Mouse (Mus musculus) urinary bladder, postnatal 25 days (tissue): ENCODE results near the gene Incenp.
"Not testable (repeated sequence)": the region's sequence is repeated elsewhere in the genome, so short reads cannot be mapped to it uniquely, and the experiment has no call there.

ENCODE experiments used
- DNase-seq: peaks from one replicate; pipeline ENCODE4 v3.0.0; 2022; ENCODE audit warnings: low spot score

Incenp gene

GRCm38 (mm10) chr19:9899072-9899779, at the start of gene Incenp:
Incenp (minus strand) TSS chr19:9899551.
- DNase-seq: peak; percentile 79

- DNase-seq: no peak
Observed at GRCm38 (mm10) chr19:9946986-9947385, 47.6 kb upstream of the Incenp start.

GRCm38 (mm10) chr19:9945800-9946564, 46.6 kb upstream of the Incenp start:
- DNase-seq: no peak

- no peak for DNase-seq
Observed at GRCm38 (mm10) chr19:9942539-9943533, 43.5 kb upstream of the Incenp start.

GRCm38 (mm10) chr19:9941809-9942208, 42.5 kb upstream of the Incenp start:
- no peak for DNase-seq

- DNase-seq: no peak
Observed at GRCm38 (mm10) chr19:9940903-9941302, 41.6 kb upstream of the Incenp start.

- no peak for DNase-seq
Observed at GRCm38 (mm10) chr19:9939841-9940240, 40.5 kb upstream of the Incenp start.

- DNase-seq: no peak
Observed at GRCm38 (mm10) chr19:9938824-9939303, 39.5 kb upstream of the Incenp start.

GRCm38 (mm10) chr19:9938156-9938823, 38.9 kb upstream of the Incenp start:
- no peak for DNase-seq

- DNase-seq: no peak
Observed at GRCm38 (mm10) chr19:9937428-9937827, 38.1 kb upstream of the Incenp start.

- DNase-seq: no peak
Observed at GRCm38 (mm10) chr19:9936579-9936978, 37.2 kb upstream of the Incenp start.

GRCm38 (mm10) chr19:9933908-9934307, 34.6 kb upstream of the Incenp start:
- no peak for DNase-seq

GRCm38 (mm10) chr19:9931167-9931607, 31.8 kb upstream of the Incenp start:
- not testable (repeated sequence) for DNase-seq

- no peak for DNase-seq
Observed at GRCm38 (mm10) chr19:9928089-9928488, 28.7 kb upstream of the Incenp start.

GRCm38 (mm10) chr19:9924769-9925272, 25.5 kb upstream of the Incenp start:
- DNase-seq: no peak

- DNase-seq: no peak
Observed at GRCm38 (mm10) chr19:9924034-9924768, 24.9 kb upstream of the Incenp start.

GRCm38 (mm10) chr19:9923048-9923447, 23.7 kb upstream of the Incenp start:
- no peak for DNase-seq

GRCm38 (mm10) chr19:9922228-9922627, 22.9 kb upstream of the Incenp start:
- DNase-seq: no peak

GRCm38 (mm10) chr19:9920835-9921784, 21.8 kb upstream of the Incenp start:
- no peak for DNase-seq
